Mouse (Mus musculus) G1E (cell line): ENCODE measurements around the gene A630095N17Rik.

ENCODE experiments used
- CTCF ChIP-seq: IDR thresholded peaks from 2 replicates; pipeline ENCODE4 v1.5.1; 2012; ENCODE audit warnings: low read depth, low read length, inconsistent platforms, mixed read lengths
- GATA1 ChIP-seq: IDR thresholded peaks from 2 replicates; pipeline ENCODE4 v1.6.1; 2012; ENCODE audit warnings: borderline replicate concordance, low read length, inconsistent platforms, mixed read lengths
- POLR2AphosphoS5 ChIP-seq: IDR thresholded peaks from 2 replicates; pipeline ENCODE4 v1.6.1; 2012; ENCODE audit warnings: low read depth, low read length, inconsistent platforms; ENCODE audit not compliant: insufficient replicate concordance
- TAL1 ChIP-seq: conservative IDR thresholded peaks from 2 replicates; pipeline ENCODE4 v1.6.1; 2012; ENCODE audit warnings: low read depth, low read length, inconsistent platforms, mixed read lengths

DNA sequence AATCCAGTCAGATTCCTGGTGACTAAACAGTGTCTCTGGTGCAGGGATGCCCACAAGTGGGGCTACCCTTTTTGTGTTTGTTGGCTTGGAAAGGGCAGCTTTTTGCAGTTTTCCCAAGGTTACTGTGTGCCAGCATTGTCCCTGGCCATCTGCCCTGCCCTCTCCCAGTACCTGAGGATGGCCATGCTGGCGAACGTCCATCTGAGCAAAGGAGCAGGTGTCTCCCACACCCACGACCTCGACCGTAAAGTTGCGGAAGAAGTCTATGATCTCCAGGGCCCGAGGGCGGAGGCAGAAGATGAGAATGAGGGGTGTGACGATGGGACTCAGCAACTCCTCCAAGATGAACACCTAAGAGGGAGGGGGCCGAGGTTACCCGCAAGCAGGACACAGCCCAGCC lies 46.4 kb downstream of the A630095N17Rik start:
- TF ChIP-seq CTCF (no peak), TAL1 (no peak), POLR2AphosphoS5 (no peak), GATA1 (no peak)
